In the genomic region with DNA sequence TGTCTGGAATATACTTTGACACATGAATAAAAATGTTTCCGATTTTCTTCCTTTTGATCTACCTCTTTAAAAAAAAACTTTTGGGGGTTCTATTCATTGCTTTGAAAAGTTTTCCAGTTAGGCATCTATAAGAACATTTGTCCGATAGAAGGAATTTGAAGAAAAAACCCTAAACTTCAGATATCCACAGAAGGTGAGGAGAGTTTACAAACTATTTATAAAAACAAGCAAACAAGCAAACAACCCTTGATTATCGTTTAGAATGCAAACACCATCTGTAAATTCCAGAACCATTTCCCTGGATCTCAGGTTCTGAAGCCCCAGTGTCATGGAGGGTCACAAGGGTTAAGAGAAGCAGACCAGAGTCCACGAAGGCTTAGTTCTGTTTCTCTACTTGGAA, we compare ENCODE assay signal across 8 mouse cellular contexts. TPM values are rescaled to one million over a fixed set of nuclear protein-coding genes. Genes with fewer than 3 reads are reported as not detected.
A peak's percentile ranks its signal among the peaks of the same experiment; 100 is the strongest.
DNase-seq lines count a peak whose midpoint lies in the region; ATAC-seq and TF ChIP-seq lines count a peak whose summit lies in the region.

Gene 4930455H04Rik, plus strand, starts transcription at position 301 of the 400 bp plus-strand sequence.

- peak within 1 kb of the TSS; percentile 75 for H3K9ac ChIP-seq in heart, postnatal 0 days (replicated peaks; ENCODE audit: low read depth, low read length)
- H3K9ac ChIP-seq in embryonic facial prominence, embryonic 11.5 days (replicated peaks; ENCODE audit: low read length): peak within 1 kb of the TSS; percentile 29
- H3K9ac ChIP-seq in hindbrain, embryonic 15.5 days: peak within 1 kb of the TSS; percentile 50
- H3K9ac ChIP-seq in midbrain, embryonic 14.5 days (replicated peaks; ENCODE audit: low read length): peak within 1 kb of the TSS; percentile 52

- no peak for TF ChIP-seq CTCF in heart, postnatal 0 days (IDR thresholded peaks at IDR 0.05; ENCODE audit: low read depth)

- H3K4me3 ChIP-seq in heart, postnatal 0 days (ENCODE audit: low read depth, low read length): peak within 1 kb of the TSS; percentile 53
- peak within 1 kb of the TSS; percentile 22 for H3K4me3 ChIP-seq in embryonic facial prominence, embryonic 11.5 days (ENCODE audit: low read depth, low read length)
- H3K4me3 ChIP-seq in hindbrain, embryonic 15.5 days: peak within 1 kb of the TSS; percentile 51
- H3K4me3 ChIP-seq in midbrain, embryonic 14.5 days (replicated peaks; ENCODE audit: low read depth, low read length): peak within 1 kb of the TSS; percentile 38

- H3K4me2 ChIP-seq in heart, postnatal 0 days (ENCODE audit: low read depth, low read length): peak within 1 kb of the TSS; percentile 63
- peak within 1 kb of the TSS; percentile 52 for H3K4me2 ChIP-seq in embryonic facial prominence, embryonic 11.5 days (ENCODE audit: low read depth, low read length)
- H3K4me2 ChIP-seq in hindbrain, embryonic 15.5 days: peak within 1 kb of the TSS; percentile 71
- H3K4me2 ChIP-seq in midbrain, embryonic 14.5 days (ENCODE audit: low read length): peak within 1 kb of the TSS; percentile 62

- DNase-seq in heart, postnatal 0 days (ENCODE audit: low spot score): no peak
- no peak for DNase-seq in heart, postnatal 4 days
- no peak for DNase-seq in embryonic facial prominence, embryonic 11.5 days (ENCODE audit: low spot score)
- DNase-seq in midbrain, embryonic 14.5 days: no peak
- DNase-seq in layer of hippocampus, adult 9-11 months: no peak
- no peak for DNase-seq in adrenal gland, postnatal 36 days
- DNase-seq in thymus, postnatal 36 days: no peak

- WGBS in heart, postnatal 0 days: 49% methylated on average over 4 of the region's 4 CpGs
- 54% methylated on average over 4 of the region's 4 CpGs for WGBS in embryonic facial prominence, embryonic 11.5 days
- WGBS in hindbrain, embryonic 15.5 days: 64% methylated on average over 4 of the region's 4 CpGs
- WGBS in midbrain, embryonic 14.5 days: 71% methylated on average over 4 of the region's 4 CpGs

- H3K27ac ChIP-seq in heart, postnatal 0 days (ENCODE audit: low read depth): peak within 1 kb of the TSS; percentile 89
- H3K27ac ChIP-seq in embryonic facial prominence, embryonic 11.5 days (replicated peaks; ENCODE audit: low read depth, low read length): no peak within 1 kb of the TSS
- H3K27ac ChIP-seq in hindbrain, embryonic 15.5 days (replicated peaks): peak within 1 kb of the TSS; percentile 78
- H3K27ac ChIP-seq in midbrain, embryonic 14.5 days (replicated peaks; ENCODE audit: low read depth, low read length): peak within 1 kb of the TSS; percentile 80

- H3K36me3 ChIP-seq in heart, postnatal 0 days (replicated peaks; ENCODE audit: control insufficient read depth, insufficient read depth, low read length): no peaks in the 10 kb centered on the region
- no peaks in the 10 kb centered on the region for H3K36me3 ChIP-seq in embryonic facial prominence, embryonic 11.5 days (replicated peaks; ENCODE audit: control insufficient read depth, insufficient read depth, low read depth, low read length)
- no peaks in the 10 kb centered on the region for H3K36me3 ChIP-seq in hindbrain, embryonic 15.5 days
- H3K36me3 ChIP-seq in midbrain, embryonic 14.5 days (ENCODE audit: control insufficient read depth, insufficient read depth, low read length): no peaks in the 10 kb centered on the region

- H3K4me1 ChIP-seq in heart, postnatal 0 days (ENCODE audit: control insufficient read depth, insufficient read depth): peaks cover 10% of the 10 kb centered on the region
- H3K4me1 ChIP-seq in embryonic facial prominence, embryonic 11.5 days (ENCODE audit: control insufficient read depth, insufficient read depth, low read length): no peaks in the 10 kb centered on the region
- H3K4me1 ChIP-seq in hindbrain, embryonic 15.5 days (replicated peaks): peaks cover 13% of the 10 kb centered on the region
- H3K4me1 ChIP-seq in midbrain, embryonic 14.5 days (ENCODE audit: control insufficient read depth, insufficient read depth, low read length): peaks cover 17% of the 10 kb centered on the region

- TF ChIP-seq EP300 in heart, postnatal 0 days (IDR thresholded peaks at IDR 0.05; ENCODE audit: low read depth): no peak

- no peaks in the 10 kb centered on the region for H3K9me3 ChIP-seq in heart, postnatal 0 days (replicated peaks; ENCODE audit: control insufficient read depth, low read length)
- no peaks in the 10 kb centered on the region for H3K9me3 ChIP-seq in embryonic facial prominence, embryonic 11.5 days (replicated peaks; ENCODE audit: control insufficient read depth, low read length)
- no peaks in the 10 kb centered on the region for H3K9me3 ChIP-seq in hindbrain, embryonic 15.5 days
- H3K9me3 ChIP-seq in midbrain, embryonic 14.5 days (ENCODE audit: control insufficient read depth, low read length): no peaks in the 10 kb centered on the region

- no peaks in the 10 kb centered on the region for H3K27me3 ChIP-seq in heart, postnatal 0 days (ENCODE audit: control insufficient read depth, insufficient read depth, low read length)
- no peaks in the 10 kb centered on the region for H3K27me3 ChIP-seq in embryonic facial prominence, embryonic 11.5 days (ENCODE audit: control insufficient read depth, insufficient read depth, low read length)
- H3K27me3 ChIP-seq in hindbrain, embryonic 15.5 days: no peaks in the 10 kb centered on the region
- H3K27me3 ChIP-seq in midbrain, embryonic 14.5 days (ENCODE audit: control insufficient read depth, insufficient read depth, low read length): no peaks in the 10 kb centered on the region

- no peak for ATAC-seq in heart, postnatal 0 days (ENCODE audit: insufficient read depth, low read depth)
- no peak for ATAC-seq in embryonic facial prominence, embryonic 11.5 days (replicated peaks; ENCODE audit: insufficient number of reproducible peaks, low FRiP score, low TSS enrichment, low read depth)
- ATAC-seq in hindbrain, embryonic 15.5 days (ENCODE audit: low FRiP score, low read depth): no peak
- ATAC-seq in midbrain, embryonic 14.5 days (ENCODE audit: low FRiP score, low TSS enrichment): no peak

RNA-seq across cellular contexts. Expression of gene 4930455H04Rik, which starts in this region (rescaled TPM):
- not detected in 2 replicates for total RNA-seq in heart, postnatal 0 days (2014; rRNA removed; ENCODE audit: low replicate concordance)
- 0.11 TPM in 1 of 2 replicates, not detected in the other for polyA plus RNA-seq in heart, postnatal 0 days (2015; fragmentation: Nextera tagmentation; extraction: Ambion mirVana)
- total RNA-seq in heart, postnatal 4 days (2021): under 1 TPM in 1 of 2 experiments, not detected in 1; 0.32 TPM
- polyA plus RNA-seq in embryonic facial prominence, embryonic 11.5 days (2014; fragmentation: Nextera tagmentation; extraction: Ambion mirVana): not detected in 2 replicates
- polyA plus RNA-seq in hindbrain, embryonic 15.5 days (2015; fragmentation: Nextera tagmentation; extraction: Ambion mirVana): not detected in 2 replicates
- polyA plus RNA-seq in midbrain, embryonic 14.5 days (2014; fragmentation: Nextera tagmentation; extraction: Ambion mirVana): not detected in 2 replicates
- under 1 TPM in 1 of 2 experiments, not detected in 1; 0.20 TPM for total RNA-seq in adrenal gland, postnatal 36 days (2021)
